Mouse (Mus musculus) cortical plate, adult 2 months (tissue): ENCODE measurements at regions not wholly inside any gene's neighbourhood (a gene's known extent, or its start where the extent isn't known, plus 50 kb on each side); places are given as distances from the start of the nearest gene placed in this dataset.

Experiments used
- CTCF ChIP-seq: fragments of 200-500 bp; IDR thresholded peaks from 2 replicates; pipeline ENCODE4 v1.5.1; 2011; ENCODE audit warnings: mild to moderate bottlenecking, control low read depth, low read length; ENCODE audit not compliant: insufficient read depth; ENCODE audit errors: extremely low read depth
- POLR2A ChIP-seq: fragments of 200-500 bp; IDR thresholded peaks from 2 replicates; pipeline ENCODE4 v1.6.1; 2011; ENCODE audit warnings: mild to moderate bottlenecking, low read length, control low read depth; ENCODE audit not compliant: insufficient read depth; ENCODE audit errors: extremely low read depth

- TF ChIP-seq POLR2A (no peak), CTCF (no peak)
Observed at GRCm38 (mm10) chr1:73233636-73234035, 217.9 kb upstream of the Tnp1 start.
